Mouse (Mus musculus) myocyte (in vitro differentiated cells): ENCODE data around the gene Agbl1. TPM values are rescaled to one million over a fixed set of nuclear protein-coding genes. Genes with fewer than 3 reads are reported as not detected.

Source experiments
- H3K27me3 ChIP-seq: one replicate; pipeline ENCODE4 v1.6.1; 2011; ENCODE audit not compliant: control insufficient read depth, insufficient read depth, insufficient read length
- H3K36me3 ChIP-seq: one replicate; pipeline ENCODE4 v1.6.1; 2011; ENCODE audit not compliant: control insufficient read depth, insufficient read depth
- H3K4me2 ChIP-seq: one replicate; pipeline ENCODE4 v1.6.1; 2011; ENCODE audit warnings: low read depth, control low read depth
- H3K4me3 ChIP-seq: one replicate; pipeline ENCODE4 v1.5.1; 2011; ENCODE audit warnings: mild to moderate bottlenecking, control low read depth, moderate library complexity
- H3K79me2 ChIP-seq: one replicate; pipeline ENCODE4 v1.6.1; 2011; ENCODE audit not compliant: control insufficient read depth, insufficient read depth
- H3ac ChIP-seq: one replicate; pipeline ENCODE4 v1.6.1; 2011; ENCODE audit not compliant: control insufficient read depth, insufficient read length
- CEBPB ChIP-seq: IDR thresholded peaks from 2 replicates; pipeline ENCODE4 v1.6.1; 2011; ENCODE audit warnings: mild to moderate bottlenecking, moderate library complexity; ENCODE audit not compliant: poor library complexity, insufficient read depth, severe bottlenecking
- E2F4 ChIP-seq: IDR thresholded peaks from one replicate; pipeline ENCODE4 v1.6.1; 2011; ENCODE audit warnings: mild to moderate bottlenecking, control low read depth, moderate library complexity; ENCODE audit not compliant: insufficient read depth
- MAX ChIP-seq: IDR thresholded peaks from one replicate; pipeline ENCODE4 v1.6.1; 2011; ENCODE audit warnings: low read depth, mild to moderate bottlenecking, control low read depth
- MYOD1 ChIP-seq, 3 experiments: IDR thresholded peaks; one replicate each; pipeline ENCODE4 v1.6.1; 2011; ENCODE audit warnings: control low read depth in 2 of 3, low read depth in 2 of 3, mild to moderate bottlenecking in 2 of 3, moderate library complexity in 1 of 3; ENCODE audit not compliant: insufficient read length in 2 of 3, control insufficient read depth in 1 of 3
- MYOG ChIP-seq, 3 experiments: IDR thresholded peaks; one replicate each; pipeline ENCODE4 v1.6.1; 2011; ENCODE audit warnings: control low read depth in 2 of 3, low read depth in 2 of 3, mild to moderate bottlenecking in 2 of 3; ENCODE audit not compliant: insufficient read length in 2 of 3, control insufficient read depth in 1 of 3, insufficient read depth in 1 of 3
- POLR2A ChIP-seq: IDR thresholded peaks from one replicate; pipeline ENCODE4 v1.6.1; 2011; ENCODE audit warnings: low read depth, mild to moderate bottlenecking, control low read depth, moderate library complexity; ENCODE audit not compliant: insufficient read length
- POLR2AphosphoS2 ChIP-seq: IDR thresholded peaks from one replicate; pipeline ENCODE4 v1.6.1; 2011; ENCODE audit warnings: low read depth, control low read depth; ENCODE audit not compliant: insufficient read length
- REST ChIP-seq: IDR thresholded peaks from one replicate; pipeline ENCODE4 v1.6.1; 2011; ENCODE audit warnings: mild to moderate bottlenecking, control low read depth, moderate library complexity; ENCODE audit not compliant: insufficient read depth, insufficient read length
- SRF ChIP-seq: IDR thresholded peaks from one replicate; pipeline ENCODE4 v1.6.1; 2011; ENCODE audit warnings: low read depth; ENCODE audit not compliant: control insufficient read depth, insufficient read length
- TCF12 ChIP-seq: IDR thresholded peaks from one replicate; pipeline ENCODE4 v1.6.1; 2011; ENCODE audit warnings: mild to moderate bottlenecking, control low read depth; ENCODE audit not compliant: poor library complexity, insufficient read depth, severe bottlenecking
- TCF3 ChIP-seq: IDR thresholded peaks from one replicate; pipeline ENCODE4 v1.6.1; 2011; ENCODE audit warnings: low read depth, control low read depth; ENCODE audit not compliant: insufficient read length
- USF1 ChIP-seq: IDR thresholded peaks from one replicate; pipeline ENCODE4 v1.6.1; 2011; ENCODE audit warnings: low read depth, mild to moderate bottlenecking, control low read depth, moderate library complexity
- polyA plus RNA-seq: library from polyadenylated mRNA; unstranded; fragments of >200 nt; fragmentation: generic; extraction: Trizol; gene quantifications from one replicate; pipeline ENCODE4 v1.2.1, GENCODE M21; 2012; ENCODE audit warnings: missing spikeins

Gene Agbl1
- polyA plus RNA-seq, 1 experiment = not detected

GRCm38 (mm10) chr7:76466427-76466826, 236.7 kb downstream of the Agbl1 start:
- Histone ChIP-seq H3K4me3 (no peak overlapping the region), H3ac (no peak overlapping the region), H3K4me2 (no peak overlapping the region), H3K36me3 (no peaks in the 10 kb centered on the region), H3K27me3 (no peaks in the 10 kb centered on the region), H3K79me2 (no peaks in the 10 kb centered on the region)
- TF ChIP-seq CEBPB = peak; percentile 91
- TF ChIP-seq MYOD1 (IDR thresholded peaks at IDR 0.05; ENCODE audit: control insufficient read depth in 1 of 3, insufficient read length in 2 of 3, low read depth in 2 of 3) = no peak

GRCm38 (mm10) chr7:76474233-76474632, 244.5 kb downstream of the Agbl1 start:
- Histone ChIP-seq H3K4me3 (no peak overlapping the region), H3K79me2 (no peaks in the 10 kb centered on the region), H3K27me3 (no peaks in the 10 kb centered on the region), H3K36me3 (no peaks in the 10 kb centered on the region), H3K4me2 (no peak overlapping the region), H3ac (no peak overlapping the region)
- TF ChIP-seq POLR2AphosphoS2 (no peak), MYOG (IDR thresholded peaks at IDR 0.05; ENCODE audit: control insufficient read depth in 1 of 3, insufficient read depth in 1 of 3, insufficient read length in 2 of 3, low read depth in 2 of 3) (no peak), SRF (no peak), USF1 (no peak), CEBPB (no peak), REST (no peak), TCF12 (no peak), MYOD1 (IDR thresholded peaks at IDR 0.05; ENCODE audit: control insufficient read depth in 1 of 3, insufficient read length in 2 of 3, low read depth in 2 of 3) (no peak), E2F4 (no peak), TCF3 (no peak), POLR2A (no peak), MAX (no peak)

GRCm38 (mm10) chr7:76485546-76485945, 255.9 kb downstream of the Agbl1 start:
- Histone ChIP-seq H3K4me3 (no peak overlapping the region), H3K36me3 (no peaks in the 10 kb centered on the region), H3ac (no peak overlapping the region), H3K27me3 (no peaks in the 10 kb centered on the region), H3K4me2 (no peak overlapping the region), H3K79me2 (no peaks in the 10 kb centered on the region)
- no peak for TF ChIP-seq CEBPB
- TF ChIP-seq MYOG (IDR thresholded peaks at IDR 0.05; ENCODE audit: control insufficient read depth in 1 of 3, insufficient read depth in 1 of 3, insufficient read length in 2 of 3, low read depth in 2 of 3) = no peak
- TF ChIP-seq TCF3 = no peak
- no peak for TF ChIP-seq MYOD1 (IDR thresholded peaks at IDR 0.05; ENCODE audit: control insufficient read depth in 1 of 3, insufficient read length in 2 of 3, low read depth in 2 of 3)
- no peak for TF ChIP-seq E2F4
- TF ChIP-seq MAX = no peak
- no peak for TF ChIP-seq USF1
- no peak for TF ChIP-seq SRF
- TF ChIP-seq POLR2AphosphoS2 = no peak
- no peak for TF ChIP-seq REST
- no peak for TF ChIP-seq POLR2A
- no peak for TF ChIP-seq TCF12

GRCm38 (mm10) chr7:76487519-76487918, 257.8 kb downstream of the Agbl1 start:
- no peak for TF ChIP-seq SRF
- TF ChIP-seq MYOD1 (IDR thresholded peaks at IDR 0.05; ENCODE audit: control insufficient read depth in 1 of 3, insufficient read length in 2 of 3, low read depth in 2 of 3) = no peak
- TF ChIP-seq POLR2AphosphoS2 = no peak
- TF ChIP-seq CEBPB = no peak
- no peak for TF ChIP-seq TCF12
- no peak for TF ChIP-seq MYOG (IDR thresholded peaks at IDR 0.05; ENCODE audit: control insufficient read depth in 1 of 3, insufficient read depth in 1 of 3, insufficient read length in 2 of 3, low read depth in 2 of 3)
- no peak for TF ChIP-seq REST
- no peak for TF ChIP-seq TCF3
- no peak for TF ChIP-seq MAX
- no peak for TF ChIP-seq USF1
- no peak for TF ChIP-seq E2F4
- no peak for TF ChIP-seq POLR2A
- Histone ChIP-seq H3K79me2 (no peaks in the 10 kb centered on the region), H3K36me3 (no peaks in the 10 kb centered on the region)

GRCm38 (mm10) chr7:76524291-76524690, 294.6 kb downstream of the Agbl1 start:
- H3K79me2 ChIP-seq = no peaks in the 10 kb centered on the region
- H3K4me2 ChIP-seq = no peak overlapping the region
- no peak overlapping the region for H3K4me3 ChIP-seq
- no peaks in the 10 kb centered on the region for H3K36me3 ChIP-seq
- no peak overlapping the region for H3ac ChIP-seq
- TF ChIP-seq TCF3 (no peak), E2F4 (no peak), CEBPB (no peak), MAX (no peak), POLR2AphosphoS2 (no peak), POLR2A (no peak), MYOG (IDR thresholded peaks at IDR 0.05; ENCODE audit: control insufficient read depth in 1 of 3, insufficient read depth in 1 of 3, insufficient read length in 2 of 3, low read depth in 2 of 3) (no peak), SRF (no peak)
- no peaks in the 10 kb centered on the region for H3K27me3 ChIP-seq

More at GRCm38 (mm10) chr7:76487519-76487918, 257.8 kb downstream of the Agbl1 start:
- no peak overlapping the region for H3K4me3 ChIP-seq
- no peaks in the 10 kb centered on the region for H3K27me3 ChIP-seq
- H3ac ChIP-seq = no peak overlapping the region
- no peak overlapping the region for H3K4me2 ChIP-seq
